Mouse (Mus musculus): ENCODE measurements around the gene Mgmt.

GRCm38 (mm10) chr7:137074324-137074723, 179.9 kb downstream of the Mgmt start:
- TF ChIP-seq TBP (IDR thresholded peaks at IDR 0.05; ENCODE audit: low read depth, low read length), result no peak
- no peak for TF ChIP-seq CTCF (IDR thresholded peaks at IDR 0.05 in 2 of 3, conservative IDR thresholded peaks at IDR 0.05 in 1 of 3; ENCODE audit: control insufficient read depth in 1 of 3, insufficient read depth in 1 of 3, low read depth in 2 of 3, low read length in 3 of 3, poor library complexity in 1 of 3, severe bottlenecking in 1 of 3)
- no peak for TF ChIP-seq POLR2A (IDR thresholded peaks at IDR 0.05; ENCODE audit: control insufficient read depth in 1 of 2, insufficient read depth in 1 of 2, low read depth in 1 of 2, low read length in 2 of 2, poor library complexity in 1 of 2)
- TF ChIP-seq TCF12 (IDR thresholded peaks at IDR 0.05; ENCODE audit: low read depth, low read length), result no peak
- TF ChIP-seq E2F4 (IDR thresholded peaks at IDR 0.05; ENCODE audit: borderline replicate concordance, low read depth, low read length), result no peak
- no peak for TF ChIP-seq GATA1 (IDR thresholded peaks at IDR 0.05; ENCODE audit: low read depth, low read length)
- TF ChIP-seq EP300 (IDR thresholded peaks at IDR 0.05; ENCODE audit: low read depth in 1 of 2, low read length in 2 of 2), result no peak
- TF ChIP-seq USF1 (IDR thresholded peaks at IDR 0.05; ENCODE audit: low read depth, low read length), result no peak
- no peak for TF ChIP-seq SMC3 (IDR thresholded peaks at IDR 0.05; ENCODE audit: low read depth, low read length)
- TF ChIP-seq GABPA (IDR thresholded peaks at IDR 0.05; ENCODE audit: low read depth, low read length), result no peak
- TF ChIP-seq RAD21 (IDR thresholded peaks at IDR 0.05; ENCODE audit: low read depth, low read length), result no peak
